Mouse (Mus musculus): ENCODE results near the gene Mlkl. TPM values are rescaled to one million over a fixed set of nuclear protein-coding genes. Genes with fewer than 3 reads are reported as not detected.
"Not testable (repeated sequence)": the region's sequence is repeated elsewhere in the genome, so short reads cannot be mapped to it uniquely, and the experiment has no call there.

The Mlkl gene
- total RNA-seq, 2 experiments from 2014 or later = 0.20 to 1.0 TPM

- no peak for DNase-seq
Observed at GRCm38 (mm10) chr8:111312758-111313162, 25.2 kb downstream of the Mlkl start.

GRCm38 (mm10) chr8:111310006-111310405 lies 28.0 kb downstream of the Mlkl start:
- not testable (repeated sequence) for DNase-seq

GRCm38 (mm10) chr8:111305031-111305730 lies 32.8 kb downstream of the Mlkl start:
- DNase-seq = no peak

- DNase-seq = no peak
Observed at GRCm38 (mm10) chr8:111304359-111304758, 33.6 kb downstream of the Mlkl start.

- DNase-seq = not testable (repeated sequence)
Observed at GRCm38 (mm10) chr8:111303076-111303803, 34.7 kb downstream of the Mlkl start.

- DNase-seq = no peak
Observed at GRCm38 (mm10) chr8:111300597-111301546, 37.1 kb downstream of the Mlkl start.

- DNase-seq = peak; percentile 95 to 97
Observed at GRCm38 (mm10) chr8:111299821-111300568, 38.0 kb downstream of the Mlkl start, which contains the start of gene Rfwd3. Rfwd3 (minus strand) TSS chr8:111300222.

- DNase-seq = peak; percentile 8 to 37
Observed at GRCm38 (mm10) chr8:111299363-111299820, 38.6 kb downstream of the Mlkl start.

GRCm38 (mm10) chr8:111298011-111298410 lies 40.0 kb downstream of the Mlkl start:
- no peak for DNase-seq

GRCm38 (mm10) chr8:111291733-111292132 lies 46.2 kb downstream of the Mlkl start:
- DNase-seq = no peak

- DNase-seq = no peak
Observed at GRCm38 (mm10) chr8:111290586-111290985, 47.4 kb downstream of the Mlkl start.

GRCm38 (mm10) chr8:111285603-111286002 lies 52.4 kb downstream of the Mlkl start:
- no peak for DNase-seq

GRCm38 (mm10) chr8:111282093-111282492 lies 55.9 kb downstream of the Mlkl start:
- DNase-seq = no peak

- no peak for DNase-seq
Observed at GRCm38 (mm10) chr8:111268277-111268676, 69.7 kb downstream of the Mlkl start.

- DNase-seq = not testable (repeated sequence)
Observed at GRCm38 (mm10) chr8:111266161-111266560, 71.8 kb downstream of the Mlkl start.

GRCm38 (mm10) chr8:111264693-111265220 lies 73.2 kb downstream of the Mlkl start:
- DNase-seq = no peak

- DNase-seq = no peak
Observed at GRCm38 (mm10) chr8:111261981-111262381, 76.0 kb downstream of the Mlkl start.

Measured in layer of hippocampus, postnatal 36 days (tissue).